Mouse (Mus musculus) stomach, embryonic 16.5 days (tissue): ENCODE data around the gene Zkscan17. TPM values are rescaled to one million over a fixed set of nuclear protein-coding genes. Genes with fewer than 3 reads are reported as not detected.

Experiments
- ATAC-seq: fragments of 200-750 bp; cut with Nextera tagmentation; 2 replicates; pipeline ENCODE4 v1.8.0; 2017; ENCODE audit warnings: moderate number of reproducible peaks, moderate TSS enrichment; ENCODE audit not compliant: insufficient read depth, low FRiP score
- H3K27ac ChIP-seq: fragments of 300-500 bp; sonication (generic); 2 replicates; pipeline ENCODE4 v1.5.1; 2014; ENCODE audit warnings: low read length
- H3K27me3 ChIP-seq: fragments of 300-500 bp; sonication (generic); 2 replicates; pipeline ENCODE4 v1.6.1; 2014; ENCODE audit warnings: low read length, control low read depth, mixed read lengths; ENCODE audit not compliant: control insufficient read depth, insufficient read depth
- H3K36me3 ChIP-seq: fragments of 300-500 bp; sonication (generic); 2 replicates; pipeline ENCODE4 v1.6.1; 2014; ENCODE audit warnings: low read length; ENCODE audit not compliant: control insufficient read depth, insufficient read depth
- H3K4me1 ChIP-seq: fragments of 300-500 bp; sonication (generic); 2 replicates; pipeline ENCODE4 v1.6.1; 2014; ENCODE audit warnings: low read length, control low read depth, mixed read lengths; ENCODE audit not compliant: control insufficient read depth, insufficient read depth
- H3K4me2 ChIP-seq: fragments of 300-500 bp; sonication (generic); 2 replicates; pipeline ENCODE4 v1.6.1; 2014; ENCODE audit warnings: low read depth, low read length, mixed read lengths
- H3K4me3 ChIP-seq: fragments of 300-500 bp; sonication (generic); replicated peaks from 2 replicates; pipeline ENCODE4 v1.5.1; 2014; ENCODE audit warnings: mild to moderate bottlenecking, low read length
- H3K9ac ChIP-seq: fragments of 300-500 bp; sonication (generic); 2 replicates; pipeline ENCODE4 v1.6.1; 2014; ENCODE audit warnings: low read length
- H3K9me3 ChIP-seq: fragments of 300-500 bp; sonication (generic); replicated peaks from 2 replicates; pipeline ENCODE4 v1.6.1; 2016; ENCODE audit warnings: low read length, control low read depth; ENCODE audit not compliant: control insufficient read depth
- WGBS: fragments of 180-500 bp; shearing (Covaris S2); extraction: QIAGEN DNeasy Blood & Tissue Kit; methylation state at CpG from one replicate; pipeline ENCODE4 v1.1.7; 2014; 5-methylcytosine and 5-hydroxymethylcytosine counted together
- polyA plus RNA-seq: library from polyadenylated mRNA; unstranded; fragments of >200 nt; fragmentation: Nextera tagmentation; extraction: Ambion mirVana; gene quantifications from 2 replicates; pipeline ENCODE4 v1.2.1, GENCODE M21; 2015

Gene Zkscan17
- polyA plus RNA-seq, 1 experiment from 2014 or later, result 16.4 TPM

GRCm38 (mm10) chr11:59486222-59486621 lies 40.3 kb downstream of the Zkscan17 start:
- H3K4me2 ChIP-seq, result no peak overlapping the region
- no peaks in the 10 kb centered on the region for H3K9me3 ChIP-seq
- H3K27ac ChIP-seq, result no peak overlapping the region
- ATAC-seq, result no peak
- 81% methylated on average over 8 of the region's 8 CpGs for WGBS
- no peak overlapping the region for H3K4me3 ChIP-seq
- no peak overlapping the region for H3K9ac ChIP-seq
- H3K36me3 ChIP-seq, result peaks cover 26% of the 10 kb centered on the region
- H3K4me1 ChIP-seq, result no peaks in the 10 kb centered on the region
- H3K27me3 ChIP-seq, result no peaks in the 10 kb centered on the region

- no peaks in the 10 kb centered on the region for H3K9me3 ChIP-seq
- H3K27me3 ChIP-seq, result no peaks in the 10 kb centered on the region
- no peak overlapping the region for H3K4me3 ChIP-seq
- H3K36me3 ChIP-seq, result peaks cover 21% of the 10 kb centered on the region
- no peak overlapping the region for H3K27ac ChIP-seq
- WGBS, result 45% methylated on average over 2 of the region's 2 CpGs
- H3K4me2 ChIP-seq, result no peak overlapping the region
- no peaks in the 10 kb centered on the region for H3K4me1 ChIP-seq
- H3K9ac ChIP-seq, result no peak overlapping the region
- no peak for ATAC-seq
Observed at GRCm38 (mm10) chr11:59485641-59486040, 40.9 kb downstream of the Zkscan17 start.

- WGBS, result 7% methylated on average over 2 of the region's 2 CpGs
- no peak overlapping the region for H3K4me2 ChIP-seq
- no peak overlapping the region for H3K27ac ChIP-seq
- ATAC-seq, result no peak
- no peaks in the 10 kb centered on the region for H3K4me1 ChIP-seq
- no peaks in the 10 kb centered on the region for H3K9me3 ChIP-seq
- no peaks in the 10 kb centered on the region for H3K27me3 ChIP-seq
- H3K36me3 ChIP-seq, result peaks cover 17% of the 10 kb centered on the region; the same call in 1 of the 2 replicates
- no peak overlapping the region for H3K9ac ChIP-seq
- H3K4me3 ChIP-seq, result no peak overlapping the region
Observed at GRCm38 (mm10) chr11:59483212-59483611, 43.3 kb downstream of the Zkscan17 start.

DNA sequence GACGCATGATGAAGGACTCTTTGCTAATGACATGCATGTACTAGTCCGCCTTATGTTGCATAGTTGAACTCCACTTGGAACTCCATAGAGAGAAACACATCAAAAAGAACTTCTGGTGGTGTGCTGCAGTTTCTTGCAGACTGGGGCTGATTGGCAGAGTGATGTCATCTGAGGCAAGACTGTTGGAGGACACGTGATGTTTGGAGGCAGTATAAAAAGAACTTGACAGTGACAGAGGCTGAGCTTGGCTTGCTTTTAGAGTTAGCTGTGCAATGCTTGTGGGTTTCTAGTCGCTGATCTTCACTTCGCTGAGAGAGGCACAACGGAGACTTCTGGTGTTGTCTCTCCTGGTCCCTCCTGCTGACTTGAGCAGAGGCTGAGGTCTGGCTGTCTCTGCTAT lies 49.3 kb downstream of the Zkscan17 start:
- Histone ChIP-seq H3K36me3 (no peaks in the 10 kb centered on the region), H3K27me3 (no peaks in the 10 kb centered on the region), H3K27ac (no peak overlapping the region), H3K9ac (no peak overlapping the region), H3K4me2 (no peak overlapping the region), H3K9me3 (no peaks in the 10 kb centered on the region), H3K4me1 (no peaks in the 10 kb centered on the region), H3K4me3 (no peak overlapping the region)
- ATAC-seq, result no peak
- 68% methylated on average over 6 of the region's 6 CpGs for WGBS

GRCm38 (mm10) chr11:59472326-59472677 lies 54.2 kb downstream of the Zkscan17 start, which contains the start of gene Zfp867:
Zfp867 (minus strand) TSS chr11:59472474.
- peak; percentile 91 for ATAC-seq
- peak within 1 kb of the TSS; percentile 83 for H3K9ac ChIP-seq

GRCm38 (mm10) chr11:59471413-59472325 lies 54.9 kb downstream of the Zkscan17 start:
- Histone ChIP-seq H3K9ac (peak overlapping the region; percentile 83), H3K27ac (peak overlapping the region; percentile 78), H3K9me3 (no peaks in the 10 kb centered on the region), H3K4me3 (peak overlapping the region; percentile 91), H3K27me3 (no peaks in the 10 kb centered on the region), H3K4me1 (peaks cover 7% of the 10 kb centered on the region), H3K36me3 (no peaks in the 10 kb centered on the region), H3K4me2 (peak overlapping the region; percentile 84)
- ATAC-seq, result peak; percentile 74; the same call in 1 of the 2 replicates
- WGBS, result 3% methylated on average over 37 of the region's 37 CpGs

More at GRCm38 (mm10) chr11:59472326-59472677, 54.2 kb downstream of the Zkscan17 start, which contains the start of gene Zfp867:
- Histone ChIP-seq H3K36me3 (no peaks in the 10 kb centered on the region), H3K27me3 (no peaks in the 10 kb centered on the region), H3K4me2 (peak within 1 kb of the TSS; percentile 84), H3K27ac (peak within 1 kb of the TSS; percentile 78), H3K4me3 (peak within 1 kb of the TSS; percentile 91), H3K9me3 (no peaks in the 10 kb centered on the region), H3K4me1 (peaks cover 7% of the 10 kb centered on the region)
- under 1% methylated on average over 19 of the region's 19 CpGs for WGBS

DNA sequence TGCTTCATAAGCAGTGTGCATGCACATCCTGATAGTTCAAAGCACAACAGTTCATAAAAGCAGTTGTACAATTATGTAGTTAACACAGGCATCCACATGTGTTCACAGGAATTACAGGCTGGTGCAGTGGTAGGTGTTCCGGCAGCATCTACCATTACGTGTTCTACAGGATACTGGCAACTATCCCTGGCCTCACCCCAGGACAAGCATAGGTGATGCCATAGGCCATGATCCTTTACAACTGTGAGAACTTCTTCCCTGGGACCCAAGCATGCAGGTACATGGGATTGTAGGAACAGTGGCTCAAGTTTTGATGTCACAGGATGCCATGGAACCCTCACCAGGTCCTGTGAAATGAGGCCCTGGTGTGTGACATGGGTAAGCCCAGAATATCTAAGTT lies 66.1 kb downstream of the Zkscan17 start:
- no peak overlapping the region for H3K9ac ChIP-seq
- H3K4me3 ChIP-seq, result no peak overlapping the region
- H3K4me2 ChIP-seq, result no peak overlapping the region
- H3K9me3 ChIP-seq, result peaks cover 27% of the 10 kb centered on the region
- no peaks in the 10 kb centered on the region for H3K27me3 ChIP-seq
- ATAC-seq, result no peak
- no peaks in the 10 kb centered on the region for H3K4me1 ChIP-seq
- H3K36me3 ChIP-seq, result peaks cover 40% of the 10 kb centered on the region
- no peak overlapping the region for H3K27ac ChIP-seq
- 89% methylated on average over 2 of the region's 2 CpGs for WGBS

DNA sequence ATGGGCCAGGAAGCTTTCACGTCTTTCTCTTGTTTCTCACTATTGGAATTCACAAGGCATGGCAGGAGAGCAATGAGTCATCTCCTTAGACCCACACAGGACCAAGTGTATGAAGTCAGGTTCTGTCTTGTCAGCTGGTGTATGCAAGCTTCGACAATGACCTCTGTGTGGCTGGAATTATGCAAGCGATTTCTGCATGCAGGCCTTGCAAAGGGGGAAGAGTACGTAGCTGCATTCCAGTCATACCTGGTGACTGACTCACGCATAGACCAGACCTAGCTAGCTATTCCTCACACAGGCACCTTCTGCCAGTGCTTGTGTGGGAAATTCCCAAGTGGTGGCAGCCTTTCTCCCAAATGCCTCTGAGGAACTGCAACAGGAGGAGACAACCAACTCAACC lies 67.6 kb downstream of the Zkscan17 start:
- Histone ChIP-seq H3K27ac (peak overlapping the region; percentile 49; the same call in 1 of the 2 replicates), H3K9me3 (peaks cover 20% of the 10 kb centered on the region), H3K9ac (no peak overlapping the region), H3K4me3 (no peak overlapping the region), H3K4me2 (no peak overlapping the region), H3K27me3 (no peaks in the 10 kb centered on the region), H3K4me1 (no peaks in the 10 kb centered on the region), H3K36me3 (peaks cover 33% of the 10 kb centered on the region)
- peak; percentile 87 for ATAC-seq
- 20% methylated on average over 5 of the region's 5 CpGs for WGBS

DNA sequence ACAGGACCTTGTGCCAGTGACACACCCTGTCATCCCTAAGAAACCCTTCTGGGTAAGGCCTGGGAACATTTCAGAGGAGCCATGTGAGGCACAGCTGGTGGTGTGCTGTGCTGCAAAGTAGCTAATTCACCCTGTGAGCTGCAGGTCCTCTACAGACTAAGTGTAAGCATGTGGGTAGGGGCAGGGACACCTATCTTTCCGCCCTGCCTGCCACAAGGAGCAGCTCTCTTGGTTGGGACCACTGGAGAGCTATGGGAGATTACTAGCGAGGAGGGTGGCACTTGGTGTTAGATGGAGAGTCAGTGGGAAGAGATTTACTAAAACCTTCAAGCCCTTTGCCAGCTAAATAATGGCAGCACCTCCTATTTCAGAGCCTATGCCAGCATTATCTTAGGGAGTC lies 69.7 kb downstream of the Zkscan17 start:
- H3K27me3 ChIP-seq, result no peaks in the 10 kb centered on the region
- H3K9ac ChIP-seq, result no peak overlapping the region
- H3K27ac ChIP-seq, result no peak overlapping the region
- 90% methylated on average over 2 of the region's 2 CpGs for whole genome bisulfite sequencing
- H3K4me3 ChIP-seq, result no peak overlapping the region
- no peak overlapping the region for H3K4me2 ChIP-seq
- no peaks in the 10 kb centered on the region for H3K4me1 ChIP-seq
- peaks cover 17% of the 10 kb centered on the region; the same call in 1 of the 2 replicates for H3K36me3 ChIP-seq
- no peak for ATAC-seq
- H3K9me3 ChIP-seq, result peaks cover under 1% of the 10 kb centered on the region; the same call in 1 of the 2 replicates
